Mouse (Mus musculus): Measurements from ENCODE around the gene 4930407I10Rik. TPM values are rescaled to one million over a fixed set of nuclear protein-coding genes. Genes with fewer than 3 reads are reported as not detected.

The 4930407I10Rik gene
- polyA plus RNA-seq, 1 experiment: not detected

GRCm38 (mm10) chr15:82052544-82052943 is 6.4 kb upstream of the 4930407I10Rik start:
- DNase-seq (ENCODE audit: low spot score): no peak

- no peak for DNase-seq (ENCODE audit: low spot score)
Measured at GRCm38 (mm10) chr15:82063909-82064308, 5.0 kb downstream of the 4930407I10Rik start.

- DNase-seq (ENCODE audit: low spot score): peak; percentile 25
Measured at GRCm38 (mm10) chr15:82065511-82065910, 6.6 kb downstream of the 4930407I10Rik start.

- no peak for DNase-seq (ENCODE audit: low spot score)
Measured at GRCm38 (mm10) chr15:82069898-82070297, 10.9 kb downstream of the 4930407I10Rik start, which contains the start of gene Mei1. Mei1 (plus strand) TSS chr15:82069996.

GRCm38 (mm10) chr15:82071816-82072469 is 13.0 kb downstream of the 4930407I10Rik start:
- DNase-seq (ENCODE audit: low spot score): no peak

- DNase-seq (ENCODE audit: low spot score): no peak
Measured at GRCm38 (mm10) chr15:82073490-82073889, 14.5 kb downstream of the 4930407I10Rik start.

- DNase-seq (ENCODE audit: low spot score): no peak
Measured at GRCm38 (mm10) chr15:82079883-82080282, 20.9 kb downstream of the 4930407I10Rik start.

- no peak for DNase-seq (ENCODE audit: low spot score)
Measured at GRCm38 (mm10) chr15:82081161-82081560, 22.2 kb downstream of the 4930407I10Rik start.

GRCm38 (mm10) chr15:82085606-82086005 is 26.7 kb downstream of the 4930407I10Rik start:
- DNase-seq (ENCODE audit: low spot score): no peak

GRCm38 (mm10) chr15:82086131-82086530 is 27.2 kb downstream of the 4930407I10Rik start:
- DNase-seq (ENCODE audit: low spot score): no peak

GRCm38 (mm10) chr15:82087266-82087665 is 28.3 kb downstream of the 4930407I10Rik start:
- DNase-seq (ENCODE audit: low spot score): no peak

- no peak for DNase-seq (ENCODE audit: low spot score)
Measured at GRCm38 (mm10) chr15:82091061-82091460, 32.1 kb downstream of the 4930407I10Rik start.

- no peak for DNase-seq (ENCODE audit: low spot score)
Measured at GRCm38 (mm10) chr15:82106953-82107555, 48.1 kb downstream of the 4930407I10Rik start.

Other genes with a start within 250 kb of the 4930407I10Rik start
- 18.0 and 24.4 TPM in 2 replicates for gene Tob2, start 200.4 kb upstream of the 4930407I10Rik start, polyA plus RNA-seq (2012; rRNA removed)
- 44.3 and 49.6 TPM in 2 replicates for gene Phf5a, start 187.2 kb upstream of the 4930407I10Rik start, polyA plus RNA-seq (2012; rRNA removed)
- gene Aco2, start 186.8 kb upstream of the 4930407I10Rik start, polyA plus RNA-seq (2012; rRNA removed): 185 and 189 TPM in 2 replicates
- gene Polr3h, start 132.9 kb upstream of the 4930407I10Rik start, polyA plus RNA-seq (2012; rRNA removed): 17.2 and 17.4 TPM in 2 replicates
- 20.2 and 29.6 TPM in 2 replicates for gene Csdc2, start 122.4 kb upstream of the 4930407I10Rik start, polyA plus RNA-seq (2012; rRNA removed)
- 76.2 and 80.5 TPM in 2 replicates for gene Pmm1, start 98.2 kb upstream of the 4930407I10Rik start, polyA plus RNA-seq (2012; rRNA removed)
- gene 1700029P11Rik, start 78.6 kb upstream of the 4930407I10Rik start, polyA plus RNA-seq (2012; rRNA removed): not detected in 2 replicates
- gene Xrcc6, start 71.3 kb upstream of the 4930407I10Rik start, polyA plus RNA-seq (2012; rRNA removed): 18.3 and 20.4 TPM in 2 replicates
- 19.5 and 21.7 TPM in 2 replicates for gene Desi1, start 25.3 kb upstream of the 4930407I10Rik start, polyA plus RNA-seq (2012; rRNA removed)
- 77.9 and 79.0 TPM in 2 replicates for gene Snu13, start 11.6 kb upstream of the 4930407I10Rik start, polyA plus RNA-seq (2012; rRNA removed)
- gene Mei1, start 10.8 kb downstream of the 4930407I10Rik start, polyA plus RNA-seq (2012; rRNA removed): 0.78 and 0.99 TPM in 2 replicates
- 12.8 and 16.1 TPM in 2 replicates for gene Ccdc134, start 68.8 kb downstream of the 4930407I10Rik start, polyA plus RNA-seq (2012; rRNA removed)
- 55.3 and 68.9 TPM in 2 replicates for gene Srebf2, start 88.0 kb downstream of the 4930407I10Rik start, polyA plus RNA-seq (2012; rRNA removed)
- gene Shisa8, start 153.7 kb downstream of the 4930407I10Rik start, polyA plus RNA-seq (2012; rRNA removed): 0.10 TPM in 1 of 2 replicates, not detected in the other
- 0.15 and 0.16 TPM in 2 replicates for gene Tnfrsf13c, start 165.2 kb downstream of the 4930407I10Rik start, polyA plus RNA-seq (2012; rRNA removed)
- gene Cenpm, start 185.6 kb downstream of the 4930407I10Rik start, polyA plus RNA-seq (2012; rRNA removed): 4.6 and 6.1 TPM in 2 replicates
- gene 1500009C09Rik, start 193.2 kb downstream of the 4930407I10Rik start, polyA plus RNA-seq (2012; rRNA removed): 0.06 and 0.10 TPM in 2 replicates
- 1.0 and 1.2 TPM in 2 replicates for gene Sept3, start 215.7 kb downstream of the 4930407I10Rik start, polyA plus RNA-seq (2012; rRNA removed)
- not detected in 2 replicates for gene Wbp2nl, start 239.8 kb downstream of the 4930407I10Rik start, polyA plus RNA-seq (2012; rRNA removed)